Mouse (Mus musculus): ENCODE measurements around the gene 1700025C18Rik.

The 1700025C18Rik gene

DNA sequence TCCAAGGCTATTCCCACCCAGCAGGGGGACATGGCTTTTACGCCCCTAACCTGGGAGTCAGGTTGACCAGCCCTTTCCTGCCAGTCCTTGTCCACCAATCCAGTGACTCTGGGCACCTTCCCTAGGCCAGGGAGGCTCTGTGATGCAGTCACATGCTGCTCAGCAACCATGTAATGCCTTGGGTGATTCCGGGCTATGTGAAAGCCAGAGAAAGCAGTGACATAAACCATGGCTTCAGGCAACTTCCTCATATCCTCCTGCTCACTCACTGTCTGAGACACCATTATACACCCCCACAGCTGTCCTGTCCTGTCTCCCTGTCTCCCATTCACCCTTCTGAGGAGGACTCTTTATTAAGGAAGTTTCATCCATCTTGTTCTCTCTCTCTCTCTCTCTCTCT lies at the start of gene 1700025C18Rik:
TSS of gene 1700025C18Rik (minus strand) at position 101 of the 400 bp plus-strand sequence.
- DNase-seq, result no peak

GRCm38 (mm10) chr2:165136049-165136448 lies 45.5 kb upstream of the 1700025C18Rik start:
- no peak for DNase-seq

GRCm38 (mm10) chr2:165133566-165133965 lies 43.0 kb upstream of the 1700025C18Rik start:
- no peak for DNase-seq

DNA sequence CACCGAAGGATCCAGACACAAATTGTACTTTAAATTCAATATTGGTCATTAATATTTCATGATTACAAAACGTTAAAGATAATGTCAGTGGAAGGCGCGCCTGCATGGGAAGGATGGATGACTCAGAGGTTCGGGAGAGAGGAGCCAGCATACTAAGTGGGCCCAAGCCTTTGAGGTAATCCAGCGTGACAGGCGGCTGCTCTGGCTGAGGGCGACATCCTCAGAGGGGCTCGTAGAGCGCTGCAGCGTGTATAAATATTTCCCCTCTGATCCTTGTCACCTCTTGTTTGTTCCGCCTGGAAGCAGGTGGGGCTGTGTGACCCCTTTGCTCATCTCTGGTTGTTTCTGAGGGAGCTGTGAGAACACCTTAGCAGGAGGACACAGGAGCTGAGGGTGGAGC lies 40.9 kb upstream of the 1700025C18Rik start:
- DNase-seq, result no peak

DNA sequence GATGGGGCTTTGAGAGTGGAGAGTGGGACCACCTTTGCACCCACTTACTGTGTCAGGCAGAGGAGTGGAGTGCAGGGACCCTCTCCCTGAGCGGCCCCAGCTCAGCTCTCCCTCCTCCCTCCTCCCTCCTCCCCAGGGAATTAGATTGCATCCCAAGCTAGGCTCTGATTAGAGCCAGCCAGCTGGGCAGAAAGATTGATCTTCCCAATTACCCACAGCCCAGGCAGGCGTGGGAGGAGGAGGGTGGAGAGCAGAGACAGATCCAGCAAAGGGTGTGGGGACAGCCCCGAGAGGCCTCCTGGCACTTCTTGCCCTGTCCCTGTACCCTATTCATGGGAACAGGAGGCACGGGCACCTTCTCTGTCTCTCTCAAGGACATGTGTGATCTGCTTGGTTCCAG lies 38.6 kb upstream of the 1700025C18Rik start:
- DNase-seq, result no peak

DNA sequence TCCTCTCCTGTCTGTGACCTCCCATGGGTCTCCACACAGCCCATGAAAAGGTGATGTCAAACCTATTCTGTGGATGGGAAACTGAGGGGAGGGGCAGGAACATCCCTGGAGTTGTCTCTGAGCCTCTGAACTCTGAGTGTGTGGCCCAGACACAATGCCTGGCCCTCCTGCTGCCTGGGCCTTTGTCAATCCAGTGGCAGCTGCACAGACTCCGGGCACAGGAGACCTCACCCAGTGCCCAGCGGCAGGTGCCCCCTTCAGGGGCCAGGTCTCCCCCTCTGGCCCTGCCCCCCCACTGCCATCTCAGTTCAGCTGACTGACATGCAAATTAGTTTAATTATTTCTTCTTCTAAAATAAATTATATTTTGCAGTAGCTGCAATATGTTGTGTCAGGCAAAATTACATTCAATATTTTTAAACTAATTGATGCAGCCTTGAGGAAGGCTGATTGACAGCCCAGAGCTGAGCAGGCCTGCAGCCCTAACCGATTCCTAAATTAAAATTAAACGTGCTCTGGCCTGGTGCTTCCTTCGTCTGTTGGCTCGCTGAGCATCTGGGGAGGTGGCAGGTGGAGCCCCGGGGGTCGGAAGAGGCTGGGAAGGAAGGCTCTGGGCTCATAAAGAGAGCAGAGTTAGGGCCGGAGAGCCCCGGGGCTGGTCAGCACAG lies 36.5 kb upstream of the 1700025C18Rik start:
- no peak for DNase-seq

- DNase-seq, result no peak
These were observed 30.8 kb upstream of the 1700025C18Rik start for GRCm38 (mm10) chr2:165121206-165121840.

DNA sequence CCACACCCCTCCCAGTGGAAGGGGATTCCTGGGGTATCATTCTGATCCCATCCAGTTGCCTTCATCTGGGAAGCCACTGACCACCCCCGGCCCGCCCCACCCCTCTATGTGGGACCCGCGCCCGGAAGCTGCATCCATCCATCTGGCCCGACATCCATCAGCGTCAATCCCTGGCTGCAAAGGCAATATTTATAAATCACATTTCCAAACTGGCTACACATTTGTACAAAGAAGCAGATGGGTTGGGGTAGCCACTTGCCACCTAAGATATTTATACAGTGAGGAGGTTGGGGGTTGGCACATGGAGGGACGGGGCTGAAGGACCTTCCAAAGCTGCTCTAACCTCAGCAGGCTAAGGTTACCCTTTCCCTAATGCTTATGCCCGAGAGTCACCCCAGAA lies 30.2 kb upstream of the 1700025C18Rik start:
- no peak for DNase-seq

DNA sequence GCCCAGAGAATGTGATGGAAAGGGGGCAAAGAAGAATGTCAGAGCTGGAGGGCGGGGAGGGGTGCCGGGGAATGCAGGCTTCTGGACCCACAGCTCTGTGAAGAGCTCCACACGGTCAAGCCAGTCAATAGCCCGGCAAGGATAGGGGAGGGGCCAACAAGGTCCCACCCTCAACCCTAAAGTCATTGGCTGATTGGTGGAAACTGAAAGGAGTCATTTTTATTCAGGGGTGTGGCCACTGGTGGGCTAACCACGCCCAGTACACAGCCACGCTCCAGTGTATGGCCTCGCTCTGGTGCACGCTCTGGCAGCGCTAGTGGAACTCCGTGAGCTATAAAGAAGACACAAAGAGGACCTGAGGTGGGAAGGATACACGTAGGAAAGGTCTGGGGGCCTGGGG lies 23.2 kb upstream of the 1700025C18Rik start:
- no peak for DNase-seq

DNA sequence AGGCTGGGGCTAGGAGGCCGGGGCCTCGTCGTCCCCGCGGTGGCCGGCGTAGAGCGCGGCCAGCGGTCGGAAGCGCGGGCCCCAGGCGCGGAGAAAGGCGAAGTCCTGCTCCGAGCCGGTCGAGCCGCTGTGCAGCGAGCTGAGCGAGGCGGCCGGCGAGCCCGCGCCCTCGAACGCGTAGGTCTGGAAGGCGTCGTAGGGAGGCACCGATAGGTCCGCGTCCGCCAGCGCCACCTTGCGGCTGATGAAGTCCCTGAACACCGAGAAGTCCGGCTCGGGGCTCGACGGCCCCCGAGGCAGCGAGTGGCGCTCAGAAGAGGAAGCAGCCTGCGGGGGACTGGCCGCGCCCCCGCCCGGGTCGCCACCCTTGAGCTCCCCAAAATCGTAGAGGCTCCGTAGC lies 21.6 kb upstream of the 1700025C18Rik start:
- DNase-seq, result peak; percentile 93

DNA sequence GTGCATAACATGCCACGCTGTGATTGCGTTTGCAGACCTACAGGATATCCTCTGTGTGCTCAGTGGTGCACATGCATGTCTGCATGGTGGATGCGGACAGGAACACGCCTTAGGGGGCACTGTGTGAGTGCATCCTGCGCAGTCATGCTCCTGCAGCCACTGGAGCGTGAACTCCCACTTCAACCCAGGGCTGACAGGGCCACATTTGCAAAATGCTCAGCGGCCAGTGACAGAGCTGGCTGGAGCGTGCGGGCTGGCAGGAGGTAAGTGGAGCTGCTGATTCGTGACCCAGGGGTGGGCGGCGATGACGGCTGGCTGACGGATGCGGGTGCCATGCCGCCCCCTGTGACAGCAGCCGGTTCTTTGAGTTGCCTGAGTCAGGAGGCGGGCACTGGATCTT lies 16.0 kb upstream of the 1700025C18Rik start:
- no peak for DNase-seq

DNA sequence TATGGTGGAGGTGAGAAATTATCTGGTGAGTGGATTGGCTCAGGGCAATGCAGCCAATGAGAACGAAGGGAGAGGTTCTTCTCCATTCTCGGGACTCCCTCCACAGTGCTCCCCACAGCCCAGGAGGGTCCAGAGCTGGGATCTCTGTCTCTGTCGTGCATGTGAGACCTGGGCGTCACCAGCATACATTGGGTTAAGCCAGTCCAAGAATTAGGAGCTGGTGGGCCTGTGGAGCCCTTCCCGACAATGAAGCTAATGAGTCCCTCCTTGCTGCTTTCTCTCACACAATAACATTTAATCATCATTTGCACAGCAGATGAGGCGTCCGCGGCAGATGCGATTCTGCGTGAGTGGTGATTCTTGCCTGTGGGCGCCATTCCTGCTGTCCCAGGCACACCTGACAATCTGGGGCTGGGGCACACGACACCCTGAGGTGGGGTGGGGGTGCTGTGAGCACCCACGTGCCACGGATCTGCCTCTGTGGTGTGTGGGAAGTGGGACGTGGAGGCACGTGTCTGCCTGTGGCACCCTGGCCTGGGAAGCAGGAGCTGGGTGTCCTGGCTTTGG lies 15.0 kb upstream of the 1700025C18Rik start:
- no peak for DNase-seq

DNA sequence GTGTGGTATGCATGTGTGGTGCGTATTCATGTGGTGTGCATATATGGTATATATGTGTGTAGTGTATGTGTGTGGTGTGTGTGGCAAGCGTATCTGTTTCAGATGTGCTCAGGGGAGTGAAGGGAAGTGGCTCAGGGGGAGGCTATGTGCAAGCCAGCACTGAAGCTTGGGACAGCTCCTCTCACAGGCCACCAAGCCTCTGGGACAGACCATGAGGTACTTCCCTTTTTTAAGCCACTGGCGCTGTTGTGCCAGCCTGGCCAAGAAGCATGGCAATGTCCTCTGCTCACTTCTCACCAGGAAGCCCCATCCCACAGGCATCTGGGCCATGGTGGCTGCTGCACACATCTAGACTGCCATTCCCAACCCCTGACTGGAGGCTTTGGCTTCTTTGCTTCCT lies 12.4 kb upstream of the 1700025C18Rik start:
- no peak for DNase-seq

GRCm38 (mm10) chr2:165100749-165101148 lies 10.2 kb upstream of the 1700025C18Rik start:
- DNase-seq, result no peak

DNA sequence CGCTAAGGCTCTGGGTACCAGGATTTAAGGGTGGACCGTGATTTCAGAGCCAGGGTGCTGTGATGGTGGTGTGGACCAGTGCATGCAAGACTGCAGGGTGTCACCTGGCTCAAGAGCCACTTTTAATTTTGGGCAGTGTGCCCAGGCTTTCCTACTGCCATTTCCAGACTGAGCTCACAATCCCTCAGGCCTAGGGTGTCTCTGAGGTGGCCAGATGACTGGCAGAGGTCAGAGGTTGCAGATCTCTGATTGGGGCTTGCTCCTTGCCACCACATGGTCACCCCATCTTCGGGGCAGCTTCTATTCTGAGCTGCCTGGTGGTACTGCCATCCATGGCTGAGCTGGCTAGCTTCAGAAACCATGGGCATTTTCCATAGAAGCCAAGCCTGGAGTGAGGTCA lies 8.3 kb upstream of the 1700025C18Rik start:
- peak; percentile 93 for DNase-seq

- no peak for DNase-seq
These were observed 5.8 kb upstream of the 1700025C18Rik start for GRCm38 (mm10) chr2:165096367-165096766.

- no peak for DNase-seq
These were observed 1.8 kb upstream of the 1700025C18Rik start for GRCm38 (mm10) chr2:165092393-165092792.

GRCm38 (mm10) chr2:165091433-165091965 lies 949 bp upstream of the 1700025C18Rik start:
- DNase-seq, result no peak

DNA sequence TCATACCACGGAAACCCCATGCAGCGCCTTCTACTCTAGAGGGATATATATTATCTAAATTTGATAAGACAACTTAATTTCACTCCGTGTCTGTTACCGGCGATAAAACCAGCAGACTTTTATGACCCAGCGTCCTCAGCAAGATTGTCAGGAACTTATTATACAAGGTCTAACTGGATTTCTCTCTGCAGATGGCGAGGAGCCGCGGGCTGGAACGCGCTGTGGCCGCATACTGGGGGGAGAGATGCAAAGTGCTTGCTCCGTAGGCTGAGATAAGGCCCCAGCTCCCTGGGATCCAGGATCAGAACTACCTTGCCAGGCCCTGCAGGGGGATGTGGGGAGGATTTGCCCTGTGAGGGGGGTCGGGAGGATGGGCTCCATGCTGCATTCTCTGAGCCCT lies 1.1 kb downstream of the 1700025C18Rik start:
- no peak for DNase-seq

DNA sequence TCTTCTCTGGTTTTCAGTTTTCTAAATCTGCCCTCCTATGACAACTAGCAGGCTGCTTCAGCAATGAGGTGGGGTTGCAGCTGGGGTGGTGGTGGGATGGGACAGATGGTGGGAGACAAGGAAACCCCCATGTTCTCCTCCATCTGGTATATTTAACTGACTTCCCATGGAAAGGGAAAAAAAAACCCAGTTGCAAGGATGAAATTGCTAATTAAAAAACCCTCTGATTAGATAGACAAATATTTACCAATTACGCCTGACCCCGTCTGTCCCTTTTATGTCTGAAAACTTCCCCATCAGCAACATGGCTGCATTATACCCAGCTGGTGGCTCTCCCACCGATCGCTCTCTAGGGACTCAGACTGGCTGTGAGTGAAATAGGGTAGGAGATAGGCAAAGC lies 3.9 kb downstream of the 1700025C18Rik start:
- no peak for DNase-seq

- no peak for DNase-seq
These were observed 9.3 kb downstream of the 1700025C18Rik start for GRCm38 (mm10) chr2:165081257-165081656.

- no peak for DNase-seq
These were observed 9.9 kb downstream of the 1700025C18Rik start for GRCm38 (mm10) chr2:165080657-165081056.

- no peak for DNase-seq
These were observed 11.9 kb downstream of the 1700025C18Rik start for GRCm38 (mm10) chr2:165078605-165079004.

GRCm38 (mm10) chr2:165078045-165078444 lies 12.5 kb downstream of the 1700025C18Rik start:
- no peak for DNase-seq

Data from heart, adult 11 months (tissue).